Mouse (Mus musculus): ENCODE results near the gene Irf8. TPM values are rescaled to one million over a fixed set of nuclear protein-coding genes. Genes with fewer than 3 reads are reported as not detected.
A peak's percentile ranks its signal among the peaks of the same experiment; 100 is the strongest.

The Irf8 gene
- polyA plus RNA-seq, 1 experiment from 2014 or later = 18.7 TPM

- TF ChIP-seq CTCF (IDR thresholded peaks at IDR 0.05; ENCODE audit: low read depth) = no peak
- TF ChIP-seq EP300 (optimal IDR thresholded peaks at IDR 0.05) = no peak
- peak; percentile 56 for ATAC-seq (ENCODE audit: low FRiP score, low TSS enrichment)
- no peaks in the 10 kb centered on the region for H3K27me3 ChIP-seq (ENCODE audit: control insufficient read depth, insufficient read depth, low read length)
- H3K27ac ChIP-seq (replicated peaks) = no peak overlapping the region
- no peaks in the 10 kb centered on the region for H3K9me3 ChIP-seq (ENCODE audit: control insufficient read depth, low read length)
- peak; percentile 60 for DNase-seq (ENCODE audit: low spot score)
- H3K4me1 ChIP-seq (replicated peaks; ENCODE audit: control insufficient read depth, insufficient read depth) = no peaks in the 10 kb centered on the region
- 59% methylated on average over 12 of the region's 12 CpGs for WGBS
- H3K4me3 ChIP-seq (ENCODE audit: low read depth, low read length) = no peak overlapping the region
- no peak overlapping the region for H3K9ac ChIP-seq (ENCODE audit: low read length)
- H3K36me3 ChIP-seq (ENCODE audit: control insufficient read depth, insufficient read depth, low read length) = no peaks in the 10 kb centered on the region
- no peak overlapping the region for H3K4me2 ChIP-seq (replicated peaks; ENCODE audit: low read depth)
Measured at GRCm38 (mm10) chr8:120768454-120769218, 32.5 kb downstream of the Irf8 start.

- Histone ChIP-seq H3K4me3 (ENCODE audit: low read depth, low read length) (no peak overlapping the region), H3K4me1 (replicated peaks; ENCODE audit: control insufficient read depth, insufficient read depth) (no peaks in the 10 kb centered on the region), H3K36me3 (ENCODE audit: control insufficient read depth, insufficient read depth, low read length) (no peaks in the 10 kb centered on the region), H3K9ac (ENCODE audit: low read length) (no peak overlapping the region), H3K9me3 (ENCODE audit: control insufficient read depth, low read length) (no peaks in the 10 kb centered on the region), H3K27ac (replicated peaks) (no peak overlapping the region), H3K4me2 (replicated peaks; ENCODE audit: low read depth) (no peak overlapping the region), H3K27me3 (ENCODE audit: control insufficient read depth, insufficient read depth, low read length) (no peaks in the 10 kb centered on the region)
- 91% methylated on average over 10 of the region's 10 CpGs for WGBS
- DNase-seq (ENCODE audit: low spot score) (no peak), ATAC-seq (ENCODE audit: low FRiP score, low TSS enrichment) (no peak)
- no peak for TF ChIP-seq EP300 (optimal IDR thresholded peaks at IDR 0.05)
- no peak for TF ChIP-seq CTCF (IDR thresholded peaks at IDR 0.05; ENCODE audit: low read depth)
Measured at GRCm38 (mm10) chr8:120777184-120777583, 41.0 kb downstream of the Irf8 start.

- ATAC-seq (ENCODE audit: low FRiP score, low TSS enrichment) = 0 out of 2 replicates have a peak, but pooled peaks have one; percentile 22
- H3K4me3 ChIP-seq (ENCODE audit: low read depth, low read length) = no peak overlapping the region
- no peaks in the 10 kb centered on the region for H3K9me3 ChIP-seq (ENCODE audit: control insufficient read depth, low read length)
- WGBS = 40% methylated on average over 13 of the region's 13 CpGs
- H3K27me3 ChIP-seq (ENCODE audit: control insufficient read depth, insufficient read depth, low read length) = no peaks in the 10 kb centered on the region
- H3K36me3 ChIP-seq (ENCODE audit: control insufficient read depth, insufficient read depth, low read length) = no peaks in the 10 kb centered on the region
- no peak for DNase-seq (ENCODE audit: low spot score)
- no peak overlapping the region for H3K4me2 ChIP-seq (replicated peaks; ENCODE audit: low read depth)
- H3K4me1 ChIP-seq (replicated peaks; ENCODE audit: control insufficient read depth, insufficient read depth) = no peaks in the 10 kb centered on the region
- no peak for TF ChIP-seq EP300 (optimal IDR thresholded peaks at IDR 0.05)
- TF ChIP-seq CTCF (IDR thresholded peaks at IDR 0.05; ENCODE audit: low read depth) = no peak
- no peak overlapping the region for H3K9ac ChIP-seq (ENCODE audit: low read length)
- no peak overlapping the region for H3K27ac ChIP-seq (replicated peaks)
Measured at GRCm38 (mm10) chr8:120777732-120778131, 41.6 kb downstream of the Irf8 start.

GRCm38 (mm10) chr8:120779106-120779505 is 42.9 kb downstream of the Irf8 start:
- H3K27ac ChIP-seq (replicated peaks) = no peak overlapping the region
- TF ChIP-seq CTCF (IDR thresholded peaks at IDR 0.05; ENCODE audit: low read depth) = no peak
- no peak for TF ChIP-seq EP300 (optimal IDR thresholded peaks at IDR 0.05)
- no peaks in the 10 kb centered on the region for H3K9me3 ChIP-seq (ENCODE audit: control insufficient read depth, low read length)
- H3K4me2 ChIP-seq (replicated peaks; ENCODE audit: low read depth) = no peak overlapping the region
- DNase-seq (ENCODE audit: low spot score) (no peak), ATAC-seq (ENCODE audit: low FRiP score, low TSS enrichment) (no peak)
- WGBS = 94% methylated on average over 7 of the region's 7 CpGs
- H3K36me3 ChIP-seq (ENCODE audit: control insufficient read depth, insufficient read depth, low read length) = no peaks in the 10 kb centered on the region
- no peak overlapping the region for H3K9ac ChIP-seq (ENCODE audit: low read length)
- no peaks in the 10 kb centered on the region for H3K4me1 ChIP-seq (replicated peaks; ENCODE audit: control insufficient read depth, insufficient read depth)
- H3K27me3 ChIP-seq (ENCODE audit: control insufficient read depth, insufficient read depth, low read length) = no peaks in the 10 kb centered on the region
- no peak overlapping the region for H3K4me3 ChIP-seq (ENCODE audit: low read depth, low read length)

- TF ChIP-seq CTCF (IDR thresholded peaks at IDR 0.05; ENCODE audit: low read depth) (no peak), EP300 (optimal IDR thresholded peaks at IDR 0.05) (no peak)
Measured at GRCm38 (mm10) chr8:120783781-120784180, 47.6 kb downstream of the Irf8 start.

GRCm38 (mm10) chr8:120786753-120787152 is 50.6 kb downstream of the Irf8 start:
- Histone ChIP-seq H3K4me1 (replicated peaks; ENCODE audit: control insufficient read depth, insufficient read depth) (no peaks in the 10 kb centered on the region), H3K27ac (replicated peaks) (no peak overlapping the region), H3K4me3 (ENCODE audit: low read depth, low read length) (no peak overlapping the region), H3K4me2 (replicated peaks; ENCODE audit: low read depth) (no peak overlapping the region), H3K9ac (ENCODE audit: low read length) (no peak overlapping the region), H3K36me3 (ENCODE audit: control insufficient read depth, insufficient read depth, low read length) (no peaks in the 10 kb centered on the region), H3K27me3 (ENCODE audit: control insufficient read depth, insufficient read depth, low read length) (no peaks in the 10 kb centered on the region), H3K9me3 (ENCODE audit: control insufficient read depth, low read length) (no peaks in the 10 kb centered on the region)
- WGBS = 61% methylated on average over 4 of the region's 4 CpGs
- TF ChIP-seq CTCF (IDR thresholded peaks at IDR 0.05; ENCODE audit: low read depth) (no peak), EP300 (optimal IDR thresholded peaks at IDR 0.05) (no peak)
- DNase-seq (ENCODE audit: low spot score) = no peak
- no peak for ATAC-seq (ENCODE audit: low FRiP score, low TSS enrichment)

More at GRCm38 (mm10) chr8:120783781-120784180, 47.6 kb downstream of the Irf8 start:
- Histone ChIP-seq H3K9me3 (ENCODE audit: control insufficient read depth, low read length) (no peaks in the 10 kb centered on the region), H3K27me3 (ENCODE audit: control insufficient read depth, insufficient read depth, low read length) (no peaks in the 10 kb centered on the region), H3K4me2 (replicated peaks; ENCODE audit: low read depth) (no peak overlapping the region), H3K36me3 (ENCODE audit: control insufficient read depth, insufficient read depth, low read length) (no peaks in the 10 kb centered on the region), H3K4me3 (ENCODE audit: low read depth, low read length) (no peak overlapping the region), H3K4me1 (replicated peaks; ENCODE audit: control insufficient read depth, insufficient read depth) (no peaks in the 10 kb centered on the region), H3K9ac (ENCODE audit: low read length) (no peak overlapping the region), H3K27ac (replicated peaks) (no peak overlapping the region)
- WGBS = 77% methylated on average over 4 of the region's 4 CpGs
- ATAC-seq (ENCODE audit: low FRiP score, low TSS enrichment) (no peak), DNase-seq (ENCODE audit: low spot score) (no peak)

Data from stomach, postnatal 0 days (tissue).